Mouse (Mus musculus): ENCODE results near the gene Helt.

Helt gene

DNA sequence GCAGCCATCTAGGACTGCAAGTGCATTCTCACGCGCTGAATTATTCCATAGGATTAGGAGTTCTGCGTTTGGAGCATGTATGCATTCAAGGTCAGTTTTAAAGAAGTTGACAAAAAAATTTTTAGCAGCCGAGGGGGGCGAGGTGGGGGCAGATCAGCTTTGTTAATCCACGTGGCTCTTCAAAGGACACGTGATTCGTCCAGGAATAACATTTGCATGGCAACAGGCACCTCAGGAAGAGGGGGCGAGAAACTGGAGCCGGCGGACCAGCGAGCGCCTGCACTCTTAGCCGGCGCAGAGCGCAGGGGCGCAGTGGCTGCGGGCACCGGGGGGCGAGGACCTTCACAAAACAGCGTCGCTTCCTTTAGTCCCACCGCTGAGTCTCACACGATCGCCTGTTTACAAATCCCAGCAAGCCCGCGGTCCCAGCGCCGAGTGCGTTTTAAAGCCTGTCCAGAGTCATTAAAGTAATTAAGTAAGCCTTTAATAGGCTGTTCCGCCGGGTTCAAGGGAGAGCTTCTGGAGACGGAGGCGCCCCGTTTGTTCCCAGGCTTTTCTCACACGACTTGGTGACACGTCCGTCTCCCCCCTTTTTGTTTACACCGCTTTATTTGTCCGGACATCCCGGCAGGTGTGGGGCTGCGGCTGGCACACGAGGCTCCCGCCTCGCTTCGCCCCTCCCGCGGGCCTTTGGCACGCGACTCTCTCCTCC, at the start of gene Helt:
Helt (minus strand) TSS at position 491 of the 712 bp plus-strand sequence.
- no peak for DNase-seq

DNA sequence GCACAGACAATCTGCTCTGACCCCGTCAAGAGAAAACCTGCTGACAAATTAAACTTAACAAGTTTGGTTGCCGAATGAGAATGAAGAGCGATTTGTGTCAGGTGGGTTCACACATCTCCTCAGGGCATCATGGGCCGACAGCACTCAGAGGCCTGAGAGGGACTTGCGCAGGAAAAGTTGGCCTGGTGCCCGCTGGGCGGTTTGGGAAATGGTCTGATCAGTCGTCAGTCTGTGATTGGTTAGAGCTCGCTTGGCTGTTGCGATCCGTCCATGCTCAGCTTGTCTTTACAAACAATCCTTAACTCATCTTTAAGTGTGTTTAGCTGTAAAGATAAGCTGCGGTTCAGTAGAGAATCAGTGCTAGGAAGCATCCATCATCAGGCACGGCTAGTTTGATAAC, 47.8 kb upstream of the Helt start:
- no peak for DNase-seq

DNA sequence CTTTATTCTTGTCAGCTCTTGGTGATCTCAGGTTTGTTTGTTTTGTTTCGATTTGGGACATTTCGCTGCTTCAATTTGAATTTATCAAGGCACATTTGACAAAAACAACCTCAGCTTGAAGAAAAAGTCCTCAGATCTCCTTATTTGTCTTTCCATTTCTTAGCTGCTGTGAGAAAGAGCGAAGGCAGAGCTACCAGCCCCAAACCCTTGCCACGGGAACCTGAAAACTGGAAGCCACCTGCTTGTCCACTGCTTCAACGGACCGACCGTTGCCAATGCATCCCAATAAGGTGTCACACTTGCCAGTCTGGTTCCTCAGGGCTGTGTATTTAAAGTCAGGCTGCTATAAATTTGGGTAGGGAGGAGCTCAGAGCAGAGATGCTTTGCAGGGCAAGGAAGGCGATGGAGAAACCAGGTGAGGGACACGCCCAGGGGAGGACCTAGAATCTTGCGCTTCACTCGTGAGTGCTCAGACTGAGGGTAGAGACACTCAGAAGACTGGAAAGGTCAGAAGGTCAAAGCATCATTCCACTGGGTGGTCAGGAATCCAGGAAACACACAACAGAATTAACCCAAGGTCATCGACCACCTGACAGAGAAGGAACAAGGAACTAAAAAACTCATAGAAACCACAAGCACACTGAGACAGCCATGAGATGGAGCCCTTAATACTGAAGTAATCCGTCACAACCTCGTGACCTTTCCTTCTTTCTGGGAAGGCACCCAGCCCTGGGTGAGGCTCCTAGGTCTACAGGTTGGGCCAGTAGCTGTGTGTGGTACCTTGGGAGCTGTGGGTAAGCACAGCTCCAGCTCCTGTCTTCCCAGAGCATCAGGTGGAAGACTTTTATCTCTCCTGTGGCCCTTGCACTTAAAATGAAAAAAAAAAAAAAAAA, 46.2 kb upstream of the Helt start:
- DNase-seq: no peak

DNA sequence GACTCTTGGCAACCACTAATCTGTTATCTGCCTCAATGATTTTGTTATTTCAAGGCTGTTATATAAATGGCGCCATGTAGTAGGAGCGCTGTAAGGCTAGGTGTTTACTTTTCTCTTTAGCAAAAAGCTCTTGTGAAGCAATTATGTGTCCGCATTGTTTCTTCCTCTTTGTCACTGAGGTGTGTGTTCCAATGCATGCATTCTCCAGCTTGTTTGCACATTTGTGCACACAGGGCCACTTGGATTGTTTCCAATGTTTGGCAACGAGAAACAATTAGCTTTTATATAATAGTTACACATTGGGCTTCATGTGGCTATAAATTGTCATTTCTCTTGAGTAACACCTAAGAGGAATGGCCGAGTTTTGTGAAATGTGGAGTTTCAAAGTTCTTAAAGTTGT, 44.8 kb upstream of the Helt start:
- DNase-seq: no peak

DNA sequence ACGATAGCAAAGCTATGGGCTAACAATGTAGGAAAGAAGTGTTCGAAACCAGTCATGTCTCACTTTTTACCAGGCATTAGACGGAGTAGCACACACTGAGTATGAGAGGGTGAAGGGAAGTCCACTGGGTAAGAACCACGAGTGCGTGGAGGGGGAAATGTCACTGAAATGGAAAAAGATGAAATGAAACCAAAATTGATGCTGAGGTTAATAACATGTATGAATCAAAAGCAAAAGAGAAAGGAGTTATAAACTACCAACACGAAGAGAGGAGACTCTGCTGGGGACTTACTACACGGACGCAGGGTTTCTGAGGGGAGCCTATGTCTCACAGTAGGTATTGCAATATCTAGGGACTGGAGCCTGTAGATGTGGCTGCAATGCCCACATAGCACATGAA, 41.9 kb upstream of the Helt start:
- no peak for DNase-seq

DNA sequence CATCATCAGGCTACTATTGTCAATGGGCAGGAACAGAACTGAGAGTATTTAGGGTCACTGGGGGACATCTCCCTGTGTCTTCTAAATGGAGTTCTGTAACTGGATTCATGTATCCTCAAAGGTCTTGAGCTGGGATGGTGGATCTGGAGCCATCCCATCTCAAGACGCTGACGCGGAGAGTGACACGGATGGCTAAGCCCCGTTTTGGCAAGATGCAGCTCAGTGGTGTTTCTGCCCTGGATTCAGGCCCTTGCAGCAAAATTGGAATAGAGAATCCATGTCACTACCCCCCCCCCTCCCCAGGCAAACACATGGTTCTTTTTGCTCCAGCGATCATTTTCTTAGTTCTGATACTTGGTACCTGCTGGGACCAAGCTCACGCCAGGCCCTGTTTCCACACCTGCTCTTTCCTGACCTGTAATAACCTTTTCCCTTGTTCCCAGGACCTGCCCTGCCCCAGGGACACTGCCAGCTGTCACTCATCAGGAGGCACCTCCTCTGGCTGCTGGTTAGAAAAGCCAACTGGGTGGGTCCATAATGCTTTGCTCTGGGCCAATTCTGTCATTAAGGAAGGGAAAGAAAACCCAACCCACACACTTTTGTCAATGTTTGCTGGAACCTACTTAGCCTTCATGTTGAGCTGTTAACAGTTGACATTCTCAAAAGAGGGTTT, 38.1 kb upstream of the Helt start:
- DNase-seq: no peak

DNA sequence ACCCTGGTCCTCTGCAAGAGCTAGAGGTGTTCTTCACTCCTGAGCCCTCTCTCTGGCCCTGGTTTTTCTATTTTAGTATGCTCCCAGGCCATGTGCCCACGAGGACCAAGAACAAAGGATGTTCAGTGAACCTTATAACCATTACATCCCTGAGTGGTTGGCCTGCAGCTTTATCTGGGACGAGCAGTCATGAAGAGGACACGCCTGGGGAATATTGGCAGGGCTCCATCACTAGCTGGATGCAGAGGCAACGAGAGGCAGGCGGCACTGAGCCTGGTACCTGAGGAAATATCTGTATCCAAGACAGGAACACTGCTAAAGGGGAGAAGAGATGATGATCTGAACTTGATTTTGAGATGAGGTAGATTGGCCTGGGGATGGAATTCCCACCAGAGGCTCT, 37.3 kb upstream of the Helt start:
- no peak for DNase-seq

DNA sequence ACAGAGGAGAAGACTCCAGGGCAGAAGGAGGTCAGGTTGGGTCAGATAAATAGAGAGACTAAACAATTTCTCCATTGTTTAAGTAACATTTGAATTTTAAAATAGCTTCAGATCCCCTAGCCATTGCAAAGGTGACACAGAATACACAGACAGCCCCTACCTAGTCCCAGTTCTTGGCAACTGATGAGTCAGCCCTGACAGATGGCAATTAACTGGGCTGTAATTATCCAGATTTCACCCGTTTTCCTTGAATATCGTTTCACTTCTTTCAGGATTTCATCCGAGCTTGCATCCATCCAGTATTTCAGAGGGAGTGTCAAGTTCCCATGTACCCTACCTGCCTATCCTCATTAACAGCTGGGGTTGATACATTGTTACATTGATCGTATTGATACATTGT, 34.9 kb upstream of the Helt start:
- DNase-seq: no peak

DNA sequence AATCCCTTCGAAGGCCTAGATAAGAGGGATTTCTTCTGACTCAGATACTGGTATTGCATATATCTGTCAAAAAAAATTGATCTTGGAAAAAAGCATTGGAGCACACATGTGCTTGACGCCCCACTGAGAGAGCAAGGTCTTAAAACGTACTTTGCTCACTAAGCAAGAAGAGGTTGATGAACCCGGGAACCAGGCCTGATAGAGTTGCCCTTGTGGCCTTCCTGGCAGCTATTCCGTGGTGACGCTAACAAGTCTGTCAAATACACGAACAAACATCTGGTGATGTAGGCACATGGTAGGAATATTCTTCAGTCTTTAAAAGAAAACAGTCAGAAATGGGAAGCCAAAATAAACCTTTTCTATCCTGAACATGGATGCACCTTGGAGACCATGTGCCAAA, 32.8 kb upstream of the Helt start:
- no peak for DNase-seq

DNA sequence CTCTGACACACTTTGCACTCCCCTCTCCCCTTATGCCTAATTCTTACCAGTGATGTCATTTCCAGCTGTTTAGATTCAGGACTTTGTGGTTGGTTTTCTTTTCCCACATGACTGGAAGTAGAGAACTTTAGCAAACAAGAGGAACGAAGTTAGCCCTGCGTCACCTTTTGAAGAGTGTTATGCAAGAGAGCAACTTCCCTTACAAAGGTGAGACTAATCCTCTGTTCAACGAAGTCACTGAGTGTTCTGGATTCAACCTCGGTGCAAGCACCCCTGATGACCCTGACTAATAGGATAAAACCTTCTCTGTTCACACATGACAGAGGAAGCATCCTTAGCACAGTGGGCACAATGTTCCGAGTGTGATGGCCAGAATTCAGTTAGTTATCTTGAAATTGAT, 32.2 kb upstream of the Helt start:
- no peak for DNase-seq

DNA sequence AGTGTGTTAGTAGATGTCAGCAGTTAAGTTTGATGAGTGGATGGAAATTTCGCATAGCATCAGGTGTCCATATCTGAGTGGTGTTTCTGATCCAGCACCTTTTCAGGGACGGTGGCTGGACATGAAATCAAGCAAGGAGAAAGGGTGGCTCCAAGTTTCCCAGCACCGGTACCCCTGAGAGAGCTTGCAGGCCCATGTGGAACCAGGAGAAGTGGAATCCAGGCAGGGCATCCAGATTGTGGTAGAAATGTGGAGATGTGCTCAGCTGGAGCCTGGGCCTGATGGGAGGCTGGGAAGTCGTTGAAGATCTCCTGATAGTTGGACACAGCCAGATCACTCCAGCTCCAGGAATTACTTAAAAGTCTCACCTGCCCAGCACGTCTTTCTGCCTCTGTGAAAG, 30.2 kb upstream of the Helt start:
- DNase-seq: no peak

DNA sequence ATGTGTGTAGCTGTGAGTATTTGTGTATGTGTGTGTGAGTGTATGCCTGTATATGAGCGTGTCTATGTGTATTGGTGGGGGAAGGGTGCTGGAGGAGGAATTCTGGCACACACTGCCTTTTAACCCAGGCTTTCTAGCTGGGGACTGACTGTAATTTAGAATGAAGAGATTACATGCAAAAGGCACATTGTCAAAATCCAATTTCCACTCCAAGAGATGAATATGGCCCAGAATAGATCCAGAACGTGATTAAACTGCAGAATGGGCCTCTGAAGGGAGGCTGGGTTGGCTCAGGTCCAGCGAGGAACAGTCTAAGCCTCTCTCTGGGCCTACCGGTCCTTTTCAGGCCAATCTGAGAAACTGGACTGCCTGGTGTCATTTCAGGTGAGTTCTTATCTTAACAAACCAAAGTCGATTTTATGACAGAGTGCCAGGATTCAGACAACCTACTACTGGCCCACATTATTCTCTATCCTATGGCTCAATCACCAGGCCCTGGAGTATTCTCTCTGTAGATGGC, 29.3 kb upstream of the Helt start:
- no peak for DNase-seq

DNA sequence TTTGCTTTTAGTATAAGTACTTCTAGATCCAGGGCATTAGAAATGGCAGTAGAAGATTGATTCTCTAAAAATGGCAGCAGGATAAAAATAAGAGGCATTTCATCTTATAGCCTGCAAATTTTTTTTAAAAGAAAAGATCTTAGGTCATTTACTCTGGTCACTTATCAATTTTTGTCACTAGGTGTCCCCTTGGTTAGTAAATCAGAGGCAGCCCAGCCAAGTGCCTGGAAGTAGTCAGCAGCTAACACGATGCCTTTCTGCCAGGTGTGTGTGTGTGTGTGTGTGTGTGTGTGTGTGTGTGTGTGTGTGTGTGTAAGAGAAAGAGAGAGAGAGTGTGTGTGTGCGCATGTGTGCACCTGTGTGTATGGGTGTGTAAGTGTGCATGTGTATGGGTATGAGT, 28.4 kb upstream of the Helt start:
- no peak for DNase-seq

DNA sequence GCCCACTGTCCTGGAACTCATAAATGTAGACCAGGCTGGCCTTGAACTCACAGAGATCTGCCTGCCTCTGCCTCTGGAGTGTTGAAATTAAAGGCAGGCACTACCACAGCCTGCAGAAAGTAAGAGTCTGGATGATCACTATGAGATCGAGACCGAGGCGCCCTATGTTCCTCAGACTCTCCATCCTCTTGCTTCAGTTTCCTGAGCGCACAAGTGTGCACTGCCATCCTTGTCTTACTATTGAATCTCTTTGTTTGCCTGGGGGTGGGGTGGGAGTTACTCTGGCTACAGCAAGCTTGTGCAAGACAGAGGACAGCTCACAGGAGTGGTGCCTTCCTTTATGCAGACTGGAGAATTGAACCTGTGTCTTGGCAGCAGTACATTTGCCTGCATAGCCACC, 27.9 kb upstream of the Helt start:
- DNase-seq: no peak

DNA sequence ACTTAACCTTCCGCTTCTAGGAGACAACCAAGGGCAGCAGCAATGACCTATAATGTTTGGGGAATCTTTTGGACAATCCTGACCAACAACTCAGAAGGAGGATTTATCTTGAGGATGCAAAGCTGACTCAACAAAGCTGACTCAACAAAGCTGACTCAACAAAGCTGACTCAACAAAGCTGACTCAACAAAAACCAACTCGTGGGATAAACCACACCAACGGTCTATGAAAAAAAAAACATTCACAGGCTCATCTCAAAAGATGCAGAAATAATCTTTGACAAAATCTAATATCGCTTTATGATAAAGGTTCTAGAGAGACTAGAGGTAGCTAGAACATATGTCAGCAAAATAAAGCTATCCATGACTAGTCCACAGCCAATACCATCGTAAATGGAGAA, 24.3 kb upstream of the Helt start:
- no peak for DNase-seq

DNA sequence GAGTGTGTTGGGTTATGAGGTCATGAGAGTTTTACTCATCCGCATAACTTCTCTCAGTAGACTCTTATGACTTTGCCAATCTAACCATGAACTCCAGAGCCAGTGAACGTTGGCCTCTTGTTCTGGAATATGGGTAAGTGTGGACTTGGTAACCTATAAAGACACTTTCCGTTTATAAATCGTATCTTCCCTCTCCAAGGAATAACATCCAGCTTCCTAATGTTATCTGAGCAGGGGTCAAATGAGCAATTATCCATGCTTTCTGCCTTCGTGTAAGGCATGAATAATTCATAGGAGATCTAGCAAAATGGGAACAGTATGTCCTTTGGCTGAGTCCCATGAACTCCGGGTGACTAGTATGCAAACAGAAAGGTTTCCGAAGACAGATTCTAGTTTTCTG, 22.7 kb upstream of the Helt start:
- no peak for DNase-seq

DNA sequence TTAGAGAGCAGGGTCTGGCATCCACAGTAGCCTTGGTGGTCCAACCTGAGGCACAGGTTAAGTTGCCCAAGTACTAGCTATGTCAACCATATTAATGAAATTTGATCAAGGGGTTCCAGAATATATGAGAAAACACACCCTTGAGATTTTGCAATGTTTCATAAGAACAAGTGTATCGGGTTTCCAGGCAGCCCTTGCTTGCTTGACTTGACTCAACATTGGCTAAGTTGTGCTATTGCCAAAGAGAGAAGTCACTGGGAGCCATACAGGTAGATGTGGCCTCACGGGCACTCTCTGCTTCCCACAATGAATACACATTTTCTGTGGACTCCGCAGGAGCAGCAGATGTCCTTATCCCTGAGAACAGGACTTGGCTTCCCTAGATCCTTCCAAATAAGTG, 19.3 kb upstream of the Helt start:
- no peak for DNase-seq

DNA sequence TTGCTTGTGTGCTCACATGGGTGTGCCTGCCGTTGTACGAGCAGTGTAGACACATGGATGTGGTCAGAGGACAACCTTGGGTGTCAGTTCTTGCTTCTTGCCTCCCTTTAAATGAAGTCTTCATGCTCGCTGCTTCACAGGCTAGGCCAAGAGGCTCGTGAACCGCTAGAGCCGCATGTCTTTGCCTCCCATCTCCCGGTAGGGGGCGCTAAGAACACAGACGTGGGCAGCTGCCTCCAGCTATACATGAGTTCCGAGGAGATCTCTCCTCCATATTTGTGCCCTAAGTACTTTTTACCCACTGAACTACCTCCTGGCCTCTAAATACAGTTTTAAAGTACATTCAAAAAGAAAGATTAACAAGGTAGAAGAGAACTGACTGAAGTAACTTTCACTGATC, 16.7 kb upstream of the Helt start:
- peak; percentile 68 for DNase-seq

DNA sequence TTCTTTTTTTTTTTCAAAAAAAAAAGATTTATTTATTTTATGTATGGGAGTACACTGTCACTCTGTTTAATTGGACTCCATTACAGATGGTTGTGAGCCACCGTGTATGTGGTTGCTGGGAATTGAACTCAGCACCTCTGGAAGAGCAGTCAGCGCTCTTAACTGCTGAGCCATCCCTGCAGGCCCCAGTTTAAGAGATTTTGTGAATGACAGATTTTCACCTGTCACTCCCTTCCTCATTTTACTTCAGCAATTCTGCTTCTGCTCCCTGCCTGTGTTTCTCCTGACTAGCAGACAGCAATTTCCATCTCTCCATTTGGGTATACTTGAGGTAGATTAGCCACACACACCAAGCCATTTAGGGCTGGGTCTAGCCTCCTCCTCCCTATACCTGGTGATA, 13.7 kb upstream of the Helt start:
- DNase-seq: no peak

DNA sequence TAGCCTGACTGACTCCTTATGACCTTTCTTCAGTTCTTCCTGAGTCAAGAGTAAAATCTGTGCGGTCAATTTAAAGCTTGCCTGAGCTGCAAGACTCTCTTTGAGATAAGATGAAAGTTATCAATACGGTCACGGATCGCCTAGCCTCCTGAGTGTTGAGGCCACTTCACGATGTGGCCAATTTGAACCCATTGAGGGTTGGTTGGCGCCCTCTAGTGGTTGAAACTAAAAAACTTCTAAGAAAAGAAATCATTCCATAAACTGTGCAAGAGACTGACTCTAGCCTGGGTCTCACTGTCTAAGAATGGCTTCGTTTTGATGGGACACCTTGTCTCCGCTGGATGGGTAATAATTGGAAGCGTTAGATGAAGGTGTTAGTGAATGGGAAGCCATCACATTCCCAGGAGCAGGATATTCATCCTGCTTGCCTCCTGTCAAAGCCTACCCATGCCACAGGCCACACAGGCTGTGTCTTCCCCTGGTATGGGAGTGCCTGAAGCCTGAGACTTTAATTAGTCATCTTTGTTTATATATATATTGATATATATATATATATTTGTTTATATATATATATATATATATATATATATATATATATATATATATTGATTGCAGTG, 11.4 kb upstream of the Helt start:
- peak; percentile 6 for DNase-seq

DNA sequence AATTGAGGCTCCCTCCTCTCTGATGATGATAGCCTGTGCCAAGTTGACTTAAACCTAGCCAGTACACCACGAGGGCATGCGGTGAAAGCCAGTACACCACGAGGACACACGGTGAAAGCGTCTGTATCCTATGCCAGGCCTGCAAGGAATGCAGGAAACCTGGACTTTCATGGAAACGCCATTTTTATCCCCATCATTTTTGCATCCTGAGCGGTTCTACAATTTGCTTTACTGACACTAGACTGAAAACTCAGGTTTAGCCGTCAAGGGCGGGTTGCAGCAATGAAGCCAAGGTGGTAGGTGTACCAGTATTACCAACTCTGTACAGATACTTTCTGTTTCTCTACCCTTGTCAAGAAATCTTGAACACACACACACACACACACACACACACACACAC, 7.7 kb upstream of the Helt start:
- no peak for DNase-seq

DNA sequence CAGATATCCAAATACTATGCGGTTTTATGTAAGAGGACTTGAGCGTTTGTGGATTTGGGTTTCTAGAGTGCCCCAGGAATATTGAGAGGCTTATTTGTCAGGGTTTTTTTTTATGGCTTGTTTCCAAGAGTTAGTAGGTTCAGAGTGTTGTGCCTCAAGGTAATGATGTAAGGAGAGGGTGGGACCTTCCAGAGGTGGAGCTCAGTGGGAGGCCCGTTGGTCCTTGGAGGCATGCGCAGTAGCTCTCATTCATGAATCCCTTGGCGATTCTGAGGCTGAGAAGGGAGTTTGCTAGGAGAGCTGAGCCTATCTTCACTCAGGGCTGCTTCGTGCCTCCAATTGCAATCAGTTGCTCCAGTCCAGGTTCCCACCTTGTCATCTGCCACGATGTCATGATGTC, 4.4 kb upstream of the Helt start:
- DNase-seq: no peak

DNA sequence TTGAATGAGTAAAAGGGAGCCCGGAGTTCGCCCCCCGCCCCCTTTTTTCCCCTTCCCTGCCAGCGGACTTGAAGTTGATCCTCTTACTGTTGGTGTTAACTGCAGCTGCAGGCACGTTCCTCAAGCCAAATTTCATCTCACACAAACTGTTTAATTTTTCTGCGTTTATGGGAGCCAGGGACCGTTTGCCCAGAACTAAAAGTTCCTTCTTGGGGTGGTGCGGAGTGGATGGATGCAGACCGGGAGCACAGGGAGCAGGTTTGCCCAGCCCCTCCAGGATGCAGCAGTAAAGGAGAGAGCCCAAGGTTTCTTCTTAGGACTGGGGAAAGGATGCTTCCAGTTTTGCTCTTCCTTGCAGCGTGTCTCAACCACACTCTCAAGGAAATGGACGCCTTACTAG, 2.1 kb upstream of the Helt start:
- DNase-seq: no peak

All from thymus, postnatal 25 days (tissue).